Mouse (Mus musculus): ENCODE data around the gene Cldn6. TPM values are rescaled to one million over a fixed set of nuclear protein-coding genes. Genes with fewer than 3 reads are reported as not detected.

The Cldn6 gene
- total and polyA plus RNA-seq, 3 experiments, result not detected

DNA sequence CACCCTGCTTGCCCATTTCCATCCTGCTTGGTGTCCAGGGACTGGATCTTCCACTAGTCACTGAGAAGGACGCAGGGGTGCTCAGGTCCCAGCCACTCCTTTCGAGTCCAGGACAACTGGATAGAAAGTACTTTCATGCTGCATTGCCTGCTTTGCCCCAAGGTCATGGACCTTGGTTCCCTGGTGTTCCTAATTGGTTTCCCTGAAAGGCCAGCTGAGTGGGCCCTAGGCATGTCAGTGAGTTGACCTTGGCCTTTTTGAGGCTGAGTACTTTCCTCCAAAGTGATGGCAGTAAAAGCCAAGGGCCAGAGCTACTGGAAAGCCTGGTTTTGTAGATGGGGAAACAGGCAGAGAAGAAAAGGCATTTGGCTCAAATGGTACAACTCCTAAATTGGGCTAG is 42.8 kb downstream of the Cldn6 start:
- Histone ChIP-seq H3K27me3 (replicated peaks) (peaks cover 45% of the 10 kb centered on the region), H3K36me3 (replicated peaks in 1 of 2; ENCODE audit: control insufficient read depth in 1 of 2, insufficient read depth in 1 of 2, low read length in 1 of 2) (no peaks in the 10 kb centered on the region), H3K4me1 (ENCODE audit: control insufficient read depth in 1 of 2, insufficient read depth in 2 of 2) (peaks cover 4 to 17% of the 10 kb centered on the region in 2 experiments), H3K27ac (ENCODE audit: insufficient read depth, low read depth) (no peak overlapping the region), H3K9me3 (replicated peaks; ENCODE audit: low read length) (no peaks in the 10 kb centered on the region), H3K4me2 (ENCODE audit: insufficient read depth, low read depth, poor library complexity, severe bottlenecking) (no peak overlapping the region), H3K79me2 (replicated peaks; ENCODE audit: control insufficient read depth, extremely low read depth, insufficient read depth, poor library complexity, severe bottlenecking) (no peaks in the 10 kb centered on the region), H3K9ac (ENCODE audit: insufficient read depth, low read depth) (no peak overlapping the region), H3K4me3 (replicated peaks in 1 of 3; ENCODE audit: low read depth in 2 of 3, low read length in 2 of 3, poor library complexity in 1 of 3) (no peak overlapping the region)
- in situ Hi-C loops (cut with MboI; ENCODE audit: low pct_ligation_motif_present, low pct_unique_long_range_greater_than_20kb, low sequenced_read_pairs) (loop anchor here (10.0 kb wide), 1 partner anchor 47 kb away; the partner anchor contains the start of genes Cldn6, Hcfc1r1, Thoc6 and Tnfrsf12a), dilution Hi-C loops (cut with MboI; ENCODE audit: extremely low pct_ligation_motif_present, extremely low pct_unique_long_range_greater_than_20kb, low sequenced_read_pairs) (no loop called here)
- TF ChIP-seq MAX (IDR thresholded peaks at IDR 0.05; ENCODE audit: low read length) (no peak), MXI1 (IDR thresholded peaks at IDR 0.05; ENCODE audit: low read depth, low read length) (no peak), RAD21 (IDR thresholded peaks at IDR 0.05; ENCODE audit: low read depth, low read length) (no peak), POLR2AphosphoS2 (IDR thresholded peaks at IDR 0.05; ENCODE audit: low read depth, low read length) (no peak), PAX5 (IDR thresholded peaks at IDR 0.05; ENCODE audit: low read length) (no peak), CTCF (conservative IDR thresholded peaks at IDR 0.05 in 1 of 2, IDR thresholded peaks at IDR 0.05 in 1 of 2; ENCODE audit: low read depth in 2 of 2, low read length in 2 of 2) (no peak), BHLHE40 (IDR thresholded peaks at IDR 0.05; ENCODE audit: low read depth, low read length) (no peak), USF1 (IDR thresholded peaks at IDR 0.05; ENCODE audit: low read depth, low read length) (no peak), IRF4 (IDR thresholded peaks at IDR 0.05; ENCODE audit: low read depth, low read length) (no peak), E2F4 (IDR thresholded peaks at IDR 0.05; ENCODE audit: insufficient replicate concordance, low read depth, low read length) (no peak), TCF12 (IDR thresholded peaks at IDR 0.05; ENCODE audit: low read depth, low read length) (no peak), RCOR1 (conservative IDR thresholded peaks at IDR 0.05; ENCODE audit: low read depth, low read length) (no peak)
- DNase-seq (ENCODE audit: extremely low read depth), result no peak

DNA sequence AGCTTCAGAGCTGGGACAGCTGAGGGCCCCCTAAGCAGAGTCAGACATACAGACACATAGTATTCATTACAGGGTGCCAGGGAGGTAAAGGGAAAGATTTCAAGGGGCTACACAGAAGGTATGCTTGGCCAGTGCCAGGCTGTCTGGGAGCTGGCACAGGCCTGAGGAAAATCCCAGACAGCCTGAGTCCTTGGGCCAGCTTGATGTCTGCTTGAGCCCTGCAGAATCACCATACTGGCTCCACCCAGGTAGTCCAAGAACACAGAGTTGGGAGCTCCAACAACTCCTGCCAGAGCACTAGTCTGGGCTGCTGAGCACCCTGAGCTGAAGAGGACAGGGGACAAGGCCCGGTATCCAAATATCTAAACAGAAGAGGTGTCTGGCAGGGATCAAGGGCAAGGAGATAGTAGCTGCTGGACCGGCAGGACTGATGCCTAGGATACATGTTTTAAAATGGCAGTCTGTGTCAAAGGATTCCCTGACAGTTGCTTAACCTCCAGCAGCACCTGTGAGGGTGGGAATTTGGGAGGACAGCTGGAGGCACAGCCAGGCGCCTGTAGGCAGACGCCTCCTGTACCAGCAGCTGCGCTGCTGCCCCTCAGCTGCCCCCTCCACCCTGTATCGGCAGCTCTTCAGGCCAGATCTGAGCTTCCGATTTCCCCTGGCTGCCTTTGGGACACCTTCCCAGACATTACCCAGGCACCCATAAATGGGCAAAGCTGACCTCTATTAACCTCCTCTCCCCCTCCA is 43.5 kb downstream of the Cldn6 start, which contains the start of gene 1520401A03Rik:
Gene 1520401A03Rik, minus strand, starts transcription at position 408 of the 750 bp plus-strand sequence.
- TF ChIP-seq ELF1 (IDR thresholded peaks at IDR 0.05; ENCODE audit: low read depth, low read length), result no peak
- no peaks in the 10 kb centered on the region for H3K79me2 ChIP-seq (replicated peaks; ENCODE audit: control insufficient read depth, extremely low read depth, insufficient read depth, poor library complexity, severe bottlenecking)
- peaks cover 40% of the 10 kb centered on the region for H3K27me3 ChIP-seq (replicated peaks)
- H3K9me3 ChIP-seq (replicated peaks; ENCODE audit: low read length), result no peaks in the 10 kb centered on the region
- no peak within 1 kb of the TSS for H3K4me2 ChIP-seq (ENCODE audit: insufficient read depth, low read depth, poor library complexity, severe bottlenecking)
- H3K4me1 ChIP-seq (ENCODE audit: control insufficient read depth in 1 of 2, insufficient read depth in 2 of 2), result peaks cover 4 to 23% of the 10 kb centered on the region in 2 experiments
- H3K9ac ChIP-seq (ENCODE audit: insufficient read depth, low read depth), result no peak within 1 kb of the TSS
- no peak within 1 kb of the TSS for H3K27ac ChIP-seq (ENCODE audit: insufficient read depth, low read depth)
- in situ Hi-C loops (cut with MboI; ENCODE audit: low pct_ligation_motif_present, low pct_unique_long_range_greater_than_20kb, low sequenced_read_pairs) (loop anchor here (10.0 kb wide), 1 partner anchor 48 kb away; the partner anchor contains the start of genes Cldn6, Hcfc1r1, Thoc6 and Tnfrsf12a), dilution Hi-C loops (cut with MboI; ENCODE audit: extremely low pct_ligation_motif_present, extremely low pct_unique_long_range_greater_than_20kb, low sequenced_read_pairs) (no loop called here)
- H3K4me3 ChIP-seq (replicated peaks in 1 of 3; ENCODE audit: low read depth in 2 of 3, low read length in 2 of 3, poor library complexity in 1 of 3), result no peak within 1 kb of the TSS
- no peaks in the 10 kb centered on the region for H3K36me3 ChIP-seq (replicated peaks in 1 of 2; ENCODE audit: control insufficient read depth in 1 of 2, insufficient read depth in 1 of 2, low read length in 1 of 2)
- no peak for DNase-seq (ENCODE audit: extremely low read depth)
